Mouse (Mus musculus) stomach, postnatal 0 days (tissue): ENCODE results near the gene Smpd4. TPM values are rescaled to one million over a fixed set of nuclear protein-coding genes. Genes with fewer than 3 reads are reported as not detected.

Source experiments
- ATAC-seq: fragments of 200-750 bp; cut with Nextera tagmentation; 2 replicates; pipeline ENCODE4 v1.8.0; 2017; ENCODE audit not compliant: low FRiP score, low TSS enrichment
- DNase-seq: peaks from one replicate; pipeline ENCODE4 v3.0.0-alpha.2; 2016; ENCODE audit warnings: low spot score
- H3K27ac ChIP-seq: fragments of 300-500 bp; sonication (generic); replicated peaks from 2 replicates; pipeline ENCODE4 v1.5.1; 2014; ENCODE audit warnings: mild to moderate bottlenecking, control low read depth
- H3K27me3 ChIP-seq: fragments of 300-500 bp; sonication (generic); 2 replicates; pipeline ENCODE4 v1.6.1; 2014; ENCODE audit warnings: low read length; ENCODE audit not compliant: control insufficient read depth, insufficient read depth
- H3K36me3 ChIP-seq: fragments of 300-500 bp; sonication (generic); 2 replicates; pipeline ENCODE4 v1.6.1; 2014; ENCODE audit warnings: low read length, mixed read lengths; ENCODE audit not compliant: control insufficient read depth, insufficient read depth
- H3K4me1 ChIP-seq: fragments of 300-500 bp; sonication (generic); replicated peaks from 2 replicates; pipeline ENCODE4 v1.6.1; 2014; ENCODE audit warnings: antibody characterized with exemption; ENCODE audit not compliant: control insufficient read depth, insufficient read depth
- H3K4me2 ChIP-seq: fragments of 300-500 bp; sonication (generic); replicated peaks from 2 replicates; pipeline ENCODE4 v1.6.1; 2014; ENCODE audit warnings: low read depth, mild to moderate bottlenecking, control low read depth, moderate library complexity
- H3K4me3 ChIP-seq: fragments of 300-500 bp; sonication (generic); 2 replicates; pipeline ENCODE4 v1.5.1; 2014; ENCODE audit warnings: low read depth, low read length, control low read depth
- H3K9ac ChIP-seq: fragments of 300-500 bp; sonication (generic); 2 replicates; pipeline ENCODE4 v1.6.1; 2014; ENCODE audit warnings: mild to moderate bottlenecking, low read length, control low read depth, mixed read lengths
- H3K9me3 ChIP-seq: fragments of 300-500 bp; sonication (generic); 2 replicates; pipeline ENCODE4 v1.6.1; 2016; ENCODE audit warnings: low read length; ENCODE audit not compliant: control insufficient read depth
- CTCF ChIP-seq: IDR thresholded peaks from 2 replicates; pipeline ENCODE4 v1.5.1; 2016; ENCODE audit warnings: antibody characterized with exemption, low read depth, mild to moderate bottlenecking, moderate library complexity
- EP300 ChIP-seq: optimal IDR thresholded peaks from 2 replicates; pipeline ENCODE3; 2016; ENCODE audit warnings: antibody characterized with exemption
- WGBS: fragments of 180-500 bp; shearing (Covaris S2); extraction: QIAGEN DNeasy Blood & Tissue Kit; methylation state at CpG from one replicate; pipeline ENCODE4 v1.1.7; 2014; 5-methylcytosine and 5-hydroxymethylcytosine counted together
- polyA plus RNA-seq: library from polyadenylated mRNA; unstranded; fragments of >200 nt; fragmentation: Nextera tagmentation; extraction: Ambion mirVana; gene quantifications from 2 replicates; pipeline ENCODE4 v1.2.1, GENCODE M21; 2015

Gene Smpd4
- polyA plus RNA-seq, 1 experiment from 2014 or later, result 7.7 TPM

- ATAC-seq, result no peak
- Histone ChIP-seq H3K36me3 (no peaks in the 10 kb centered on the region), H3K4me1 (no peaks in the 10 kb centered on the region), H3K4me2 (no peak overlapping the region), H3K4me3 (no peak overlapping the region), H3K27ac (no peak overlapping the region), H3K9ac (no peak overlapping the region), H3K27me3 (no peaks in the 10 kb centered on the region), H3K9me3 (no peaks in the 10 kb centered on the region)
- WGBS, result 69% methylated on average over 5 of the region's 5 CpGs
- no peak for DNase-seq
- TF ChIP-seq EP300, result no peak
- TF ChIP-seq CTCF, result no peak
These were observed 2.9 kb upstream of the Smpd4 start for GRCm38 (mm10) chr16:17616212-17616611.

GRCm38 (mm10) chr16:17617922-17618565 lies 1.1 kb upstream of the Smpd4 start:
- Histone ChIP-seq H3K27me3 (no peaks in the 10 kb centered on the region), H3K36me3 (no peaks in the 10 kb centered on the region), H3K9me3 (no peaks in the 10 kb centered on the region), H3K4me3 (no peak overlapping the region), H3K27ac (no peak overlapping the region), H3K4me1 (no peaks in the 10 kb centered on the region), H3K4me2 (no peak overlapping the region), H3K9ac (no peak overlapping the region)
- peak; percentile 81 for DNase-seq
- WGBS, result 7% methylated on average over 13 of the region's 13 CpGs
- TF ChIP-seq EP300 (no peak), CTCF (peak; percentile 83)
- ATAC-seq, result peak; percentile 73

GRCm38 (mm10) chr16:17621936-17622335 lies 2.8 kb downstream of the Smpd4 start:
- Histone ChIP-seq H3K4me3 (no peak overlapping the region), H3K9ac (no peak overlapping the region), H3K27ac (no peak overlapping the region), H3K9me3 (no peaks in the 10 kb centered on the region), H3K4me1 (no peaks in the 10 kb centered on the region), H3K36me3 (peaks cover 9% of the 10 kb centered on the region), H3K27me3 (no peaks in the 10 kb centered on the region), H3K4me2 (no peak overlapping the region)
- 79% methylated on average over 1 of the region's 1 CpGs for WGBS
- ATAC-seq (no peak), DNase-seq (no peak)
- TF ChIP-seq CTCF (no peak), EP300 (no peak)

GRCm38 (mm10) chr16:17625488-17626268 lies 6.5 kb downstream of the Smpd4 start:
- Histone ChIP-seq H3K4me3 (no peak overlapping the region), H3K27ac (no peak overlapping the region), H3K9ac (no peak overlapping the region), H3K36me3 (peaks cover 25% of the 10 kb centered on the region), H3K27me3 (no peaks in the 10 kb centered on the region), H3K4me1 (no peaks in the 10 kb centered on the region), H3K9me3 (no peaks in the 10 kb centered on the region), H3K4me2 (no peak overlapping the region)
- TF ChIP-seq CTCF (peak; percentile 82), EP300 (no peak)
- WGBS, result 67% methylated on average over 8 of the region's 8 CpGs
- ATAC-seq (peak; percentile 64), DNase-seq (no peak)

- Histone ChIP-seq H3K4me1 (no peaks in the 10 kb centered on the region), H3K9me3 (no peaks in the 10 kb centered on the region), H3K4me3 (no peak overlapping the region), H3K27ac (no peak overlapping the region), H3K4me2 (no peak overlapping the region), H3K27me3 (no peaks in the 10 kb centered on the region), H3K9ac (no peak overlapping the region), H3K36me3 (peaks cover 25% of the 10 kb centered on the region)
- TF ChIP-seq EP300 (no peak), CTCF (no peak)
- DNase-seq (no peak), ATAC-seq (no peak)
- 95% methylated on average over 5 of the region's 5 CpGs for WGBS
These were observed 7.1 kb downstream of the Smpd4 start for GRCm38 (mm10) chr16:17626269-17626555.

- ATAC-seq, result no peak
- WGBS, result 94% methylated on average over 2 of the region's 2 CpGs
These were observed 13.4 kb downstream of the Smpd4 start for GRCm38 (mm10) chr16:17632580-17632979.

More at GRCm38 (mm10) chr16:17632580-17632979, 13.4 kb downstream of the Smpd4 start:
- H3K27ac ChIP-seq, result no peak overlapping the region
- peaks cover 24% of the 10 kb centered on the region for H3K36me3 ChIP-seq
- H3K27me3 ChIP-seq, result no peaks in the 10 kb centered on the region
- H3K4me3 ChIP-seq, result no peak overlapping the region
- H3K9me3 ChIP-seq, result no peaks in the 10 kb centered on the region
- no peaks in the 10 kb centered on the region for H3K4me1 ChIP-seq
- no peak overlapping the region for H3K9ac ChIP-seq
- H3K4me2 ChIP-seq, result no peak overlapping the region
- no peak for DNase-seq
- TF ChIP-seq EP300 (no peak), CTCF (no peak)
